Mouse (Mus musculus) stomach, embryonic 14.5 days (tissue): ENCODE measurements around the gene Ncaph2. TPM values are rescaled to one million over a fixed set of nuclear protein-coding genes. Genes with fewer than 3 reads are reported as not detected.

ENCODE experiments used
- ATAC-seq: fragments of 200-750 bp; cut with Nextera tagmentation; 2 replicates; pipeline ENCODE4 v1.8.0; 2017; ENCODE audit warnings: low read depth, moderate TSS enrichment; ENCODE audit not compliant: insufficient number of reproducible peaks, insufficient read depth, low FRiP score
- H3K27ac ChIP-seq: fragments of 300-500 bp; sonication (generic); 2 replicates; pipeline ENCODE4 v1.5.1; 2014; ENCODE audit warnings: mild to moderate bottlenecking, low read length, moderate library complexity, mixed read lengths
- H3K27me3 ChIP-seq: fragments of 300-500 bp; sonication (generic); 2 replicates; pipeline ENCODE4 v1.6.1; 2014; ENCODE audit warnings: low read length, control low read depth, mixed read lengths; ENCODE audit not compliant: control insufficient read depth, insufficient read depth
- H3K36me3 ChIP-seq: fragments of 300-500 bp; sonication (generic); 2 replicates; pipeline ENCODE4 v1.6.1; 2014; ENCODE audit warnings: mild to moderate bottlenecking, control low read depth, low read length, moderate library complexity, mixed read lengths; ENCODE audit not compliant: control insufficient read depth, insufficient read depth
- H3K4me1 ChIP-seq: fragments of 300-500 bp; sonication (generic); 2 replicates; pipeline ENCODE4 v1.6.1; 2014; ENCODE audit warnings: low read length, control low read depth, mixed read lengths; ENCODE audit not compliant: control insufficient read depth, insufficient read depth
- H3K4me2 ChIP-seq: fragments of 300-500 bp; sonication (generic); replicated peaks from 2 replicates; pipeline ENCODE4 v1.6.1; 2014; ENCODE audit warnings: low read depth, low read length, control low read depth
- H3K4me3 ChIP-seq: fragments of 300-500 bp; sonication (generic); 2 replicates; pipeline ENCODE4 v1.5.1; 2014; ENCODE audit warnings: low read depth, low read length, control low read depth
- H3K9ac ChIP-seq: fragments of 300-500 bp; sonication (generic); replicated peaks from 2 replicates; pipeline ENCODE4 v1.6.1; 2014; ENCODE audit warnings: low read depth, mild to moderate bottlenecking, control low read depth, low read length, moderate library complexity, mixed read lengths
- H3K9me3 ChIP-seq: fragments of 300-500 bp; sonication (generic); 2 replicates; pipeline ENCODE4 v1.6.1; 2016; ENCODE audit warnings: low read depth, low read length, control low read depth; ENCODE audit not compliant: control insufficient read depth
- WGBS: fragments of 180-500 bp; shearing (Covaris S2); extraction: QIAGEN DNeasy Blood & Tissue Kit; methylation state at CpG from one replicate; pipeline ENCODE4 v1.1.7; 2014; 5-methylcytosine and 5-hydroxymethylcytosine counted together
- polyA plus RNA-seq: library from polyadenylated mRNA; unstranded; fragments of >200 nt; fragmentation: Nextera tagmentation; extraction: Ambion mirVana; gene quantifications from 2 replicates; pipeline ENCODE4 v1.2.1, GENCODE M21; 2014

Ncaph2 gene
- polyA plus RNA-seq, 1 experiment from 2014 or later, result 159 TPM

DNA sequence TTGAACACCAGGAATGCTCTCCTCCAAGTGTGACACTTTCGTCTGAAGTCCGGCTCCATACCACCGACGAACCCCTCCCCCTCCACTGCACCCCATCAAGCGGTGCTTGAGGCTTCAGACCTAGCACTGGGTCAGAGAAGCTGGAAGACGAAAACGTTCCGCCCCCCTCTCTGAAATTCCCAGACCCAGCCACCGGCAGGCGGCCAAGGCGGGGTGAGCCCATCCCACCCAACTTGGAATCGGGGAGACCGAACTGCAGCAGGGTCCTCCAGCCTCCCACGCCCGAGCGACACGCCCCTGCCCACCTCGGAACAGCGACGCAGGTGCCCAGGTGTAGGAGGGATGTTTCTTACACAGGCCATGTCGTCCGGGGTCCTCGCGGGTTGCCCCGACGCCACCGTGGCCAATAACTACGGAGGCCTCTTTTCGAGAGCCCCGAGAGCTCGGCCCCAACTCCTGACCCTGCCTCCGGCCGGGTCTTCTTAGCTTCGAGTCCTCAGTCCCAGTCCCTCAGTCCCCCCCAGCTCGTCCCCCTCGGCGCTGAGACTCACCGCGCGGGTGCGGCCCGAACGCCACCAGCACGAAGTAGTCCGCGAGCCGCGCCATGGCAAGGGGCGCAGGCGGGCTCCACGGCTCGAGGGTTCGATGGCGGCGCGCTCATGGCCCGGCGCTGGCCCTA, 40.9 kb upstream of the Ncaph2 start:
- Histone ChIP-seq H3K9ac (peak overlapping the region; percentile 87), H3K4me3 (peak overlapping the region; percentile 98), H3K27ac (no peak overlapping the region), H3K27me3 (no peaks in the 10 kb centered on the region), H3K36me3 (no peaks in the 10 kb centered on the region), H3K4me1 (peaks cover 21% of the 10 kb centered on the region), H3K9me3 (no peaks in the 10 kb centered on the region), H3K4me2 (peak overlapping the region; percentile 75)
- WGBS, result under 1% methylated on average over 58 of the region's 58 CpGs
- peak; percentile 46; the same call in 1 of the 2 replicates for ATAC-seq

DNA sequence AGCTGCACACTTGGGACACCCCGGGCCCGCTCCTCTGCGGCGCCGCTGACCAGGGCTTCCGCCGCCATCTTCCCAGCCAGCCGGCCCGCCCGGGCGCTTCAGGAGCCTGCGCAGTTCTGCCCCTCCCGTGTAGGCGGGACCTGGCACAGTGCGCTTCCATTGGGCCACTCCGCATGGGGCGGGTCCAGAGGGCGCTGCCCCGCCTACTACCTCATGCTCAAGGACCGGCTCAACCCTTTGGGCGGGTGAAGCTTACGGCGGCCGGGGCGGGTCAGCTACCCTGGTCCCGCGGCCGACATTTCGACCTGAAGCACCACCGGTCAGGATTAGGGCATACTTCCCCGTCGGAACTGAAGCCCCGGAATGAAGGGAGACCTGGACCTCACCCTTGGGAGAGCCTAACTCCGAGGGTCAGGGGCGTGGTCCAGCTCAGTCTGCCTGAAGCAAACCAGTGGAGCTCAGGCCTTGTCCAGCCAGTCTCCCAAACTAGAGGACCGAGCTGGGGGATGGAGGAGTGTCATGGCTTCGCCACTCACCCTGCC, 40.3 kb upstream of the Ncaph2 start, which contains the start of gene Sbf1:
Sbf1 (minus strand) TSS at position 122 of the 542 bp plus-strand sequence.
- ATAC-seq, result peak; percentile 100
- no peak within 1 kb of the TSS for H3K27ac ChIP-seq
- no peaks in the 10 kb centered on the region for H3K9me3 ChIP-seq
- peak within 1 kb of the TSS; percentile 98 for H3K4me3 ChIP-seq
- under 1% methylated on average over 37 of the region's 37 CpGs for WGBS
- peak within 1 kb of the TSS; percentile 75 for H3K4me2 ChIP-seq
- peaks cover 21% of the 10 kb centered on the region for H3K4me1 ChIP-seq
- no peaks in the 10 kb centered on the region for H3K27me3 ChIP-seq
- peak within 1 kb of the TSS; percentile 87 for H3K9ac ChIP-seq
- no peaks in the 10 kb centered on the region for H3K36me3 ChIP-seq

DNA sequence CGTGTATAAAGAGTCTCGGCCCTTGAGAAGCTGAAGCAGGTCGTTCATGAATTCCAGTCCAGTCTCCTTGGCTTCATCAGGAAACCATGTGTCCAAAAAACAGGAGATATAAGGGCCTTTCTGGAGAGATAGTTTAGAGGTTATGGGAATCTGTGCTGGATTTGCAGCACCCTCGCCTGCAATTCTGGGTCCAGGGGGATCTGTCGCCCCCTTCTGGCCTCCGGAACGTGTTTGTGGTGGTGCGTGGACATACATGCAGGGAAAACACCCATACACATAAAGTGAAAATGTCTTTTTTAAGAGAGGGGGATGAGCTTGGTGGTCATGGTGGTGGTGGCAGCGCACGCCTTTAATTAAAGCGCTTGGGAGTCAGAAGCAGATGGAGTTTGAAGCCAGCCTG, 39.4 kb upstream of the Ncaph2 start:
- H3K4me3 ChIP-seq, result no peak overlapping the region
- peaks cover 21% of the 10 kb centered on the region for H3K4me1 ChIP-seq
- H3K9me3 ChIP-seq, result no peaks in the 10 kb centered on the region
- H3K4me2 ChIP-seq, result no peak overlapping the region
- ATAC-seq, result no peak
- H3K9ac ChIP-seq, result no peak overlapping the region
- WGBS, result 68% methylated on average over 11 of the region's 11 CpGs
- no peaks in the 10 kb centered on the region for H3K27me3 ChIP-seq
- no peaks in the 10 kb centered on the region for H3K36me3 ChIP-seq
- H3K27ac ChIP-seq, result no peak overlapping the region

DNA sequence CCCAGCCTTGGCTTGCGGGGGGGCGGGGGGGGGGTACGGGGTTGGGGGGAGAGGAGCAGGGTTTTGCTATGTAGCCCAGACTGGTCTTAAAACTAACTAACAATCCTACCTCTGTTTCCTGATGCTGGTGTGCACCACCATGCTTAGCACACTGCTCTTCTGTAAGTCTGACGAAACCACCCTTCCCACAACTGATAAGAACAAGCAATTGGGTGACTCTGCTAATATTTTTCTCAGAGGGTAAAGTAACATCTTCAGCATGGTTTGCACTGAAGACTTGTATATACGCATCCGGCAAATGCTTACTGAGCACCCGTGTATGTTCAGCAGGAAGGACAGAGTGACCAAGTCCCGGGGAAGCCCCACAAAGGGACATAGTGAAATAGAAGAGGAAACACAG, 34.3 kb upstream of the Ncaph2 start:
- Histone ChIP-seq H3K4me2 (no peak overlapping the region), H3K36me3 (no peaks in the 10 kb centered on the region), H3K4me3 (no peak overlapping the region), H3K27me3 (no peaks in the 10 kb centered on the region), H3K27ac (no peak overlapping the region), H3K9me3 (no peaks in the 10 kb centered on the region), H3K9ac (no peak overlapping the region), H3K4me1 (no peaks in the 10 kb centered on the region)
- 79% methylated on average over 8 of the region's 8 CpGs for WGBS
- no peak for ATAC-seq

DNA sequence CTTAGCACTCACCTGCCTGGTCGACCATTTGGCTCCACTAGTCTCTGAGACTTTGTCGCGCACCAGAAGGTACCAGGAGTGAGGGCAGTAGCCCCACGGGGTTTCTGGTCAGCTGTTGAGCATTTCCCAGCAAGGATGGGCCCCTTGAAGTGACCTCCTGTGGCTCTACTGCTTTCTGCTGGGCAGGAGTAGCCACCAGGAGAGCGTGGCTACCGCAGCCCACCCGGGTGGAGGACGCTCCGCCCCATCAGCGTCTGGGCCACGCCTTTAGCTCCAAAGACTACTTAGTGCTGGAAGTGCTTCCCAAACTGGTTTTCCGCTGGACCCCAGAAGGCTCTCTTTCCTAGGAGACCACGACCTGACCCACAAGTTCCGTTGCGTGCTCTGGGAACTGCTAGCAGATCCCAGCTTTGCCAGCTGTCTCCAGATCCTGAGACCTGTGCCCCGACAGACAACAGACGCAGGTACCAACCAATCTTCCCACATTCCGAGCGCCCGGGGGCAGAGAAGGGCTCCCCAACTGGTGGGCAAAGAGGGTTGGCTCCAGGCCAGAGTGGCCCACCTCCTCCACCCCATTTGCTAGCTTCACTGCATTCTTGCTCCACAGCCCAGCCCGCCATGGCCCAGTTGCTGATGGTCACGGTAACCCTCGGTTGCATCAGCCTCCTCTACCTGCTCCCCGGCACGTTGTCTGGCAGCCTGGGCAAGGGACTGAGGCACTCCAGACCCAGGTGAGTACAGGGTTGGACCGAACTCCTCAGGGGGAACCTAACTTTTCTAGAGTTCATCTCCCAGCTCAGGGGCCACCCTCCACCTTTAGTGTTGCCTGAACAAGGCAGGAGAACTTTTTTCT, 32.6 kb upstream of the Ncaph2 start, which contains the start of gene Adm2:
Adm2 (plus strand) TSS at position 51 of the 853 bp plus-strand sequence.
- Histone ChIP-seq H3K9me3 (no peaks in the 10 kb centered on the region), H3K4me1 (no peaks in the 10 kb centered on the region), H3K27me3 (no peaks in the 10 kb centered on the region), H3K4me2 (peak within 1 kb of the TSS; percentile 30), H3K27ac (no peak within 1 kb of the TSS), H3K36me3 (no peaks in the 10 kb centered on the region), H3K9ac (0 out of 2 replicates have a peak within 1 kb of the TSS, but pooled peaks have one; percentile 3), H3K4me3 (peak within 1 kb of the TSS; percentile 13)
- ATAC-seq, result 0 out of 2 replicates have a peak, but pooled peaks have one; percentile 42
- WGBS, result 8% methylated on average over 26 of the region's 26 CpGs

DNA sequence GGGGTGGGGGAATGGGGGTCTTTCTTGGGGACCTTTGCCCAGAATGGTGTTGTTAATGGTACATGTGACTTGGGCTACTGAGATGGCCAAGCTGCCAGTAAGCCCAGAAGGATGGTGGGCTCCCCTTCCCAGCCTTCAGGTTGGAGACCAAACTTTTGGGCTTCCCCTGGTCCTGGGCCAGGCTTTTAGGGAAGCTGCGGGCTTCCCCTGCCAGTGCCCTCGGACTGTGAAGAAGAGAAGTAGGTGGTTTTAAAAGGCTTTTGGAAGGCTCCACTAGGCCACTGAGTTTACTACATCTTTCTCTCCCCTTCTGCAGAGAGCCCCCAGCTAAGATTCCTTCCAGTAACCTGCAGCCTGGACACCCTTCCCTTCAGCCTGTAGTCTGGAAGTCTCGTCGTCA, 31.9 kb upstream of the Ncaph2 start:
- Histone ChIP-seq H3K27ac (no peak overlapping the region), H3K9me3 (no peaks in the 10 kb centered on the region), H3K4me2 (no peak overlapping the region), H3K4me1 (no peaks in the 10 kb centered on the region), H3K36me3 (no peaks in the 10 kb centered on the region), H3K27me3 (no peaks in the 10 kb centered on the region), H3K4me3 (no peak overlapping the region), H3K9ac (no peak overlapping the region)
- no peak for ATAC-seq
- 94% methylated on average over 4 of the region's 4 CpGs for WGBS

DNA sequence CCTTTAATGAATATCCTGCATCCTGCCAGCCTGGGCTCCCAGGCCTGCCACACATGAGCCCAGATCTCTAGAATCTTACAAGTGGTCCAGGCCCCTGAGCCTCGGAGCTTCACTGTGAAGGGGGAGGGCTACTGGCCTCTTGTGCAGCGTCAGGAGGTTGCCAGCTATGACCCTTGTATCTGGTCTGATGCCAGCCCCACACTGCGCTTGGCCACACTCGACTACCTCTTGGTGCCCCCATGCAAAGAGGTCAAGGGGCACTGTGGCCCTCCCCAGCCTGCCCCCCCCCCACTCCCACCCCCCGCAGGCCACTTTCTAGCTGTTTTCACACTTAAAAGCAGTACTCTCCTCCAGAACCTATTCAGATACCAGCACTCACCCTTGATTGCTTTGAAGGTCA, 29.1 kb upstream of the Ncaph2 start:
- 58% methylated on average over 5 of the region's 5 CpGs for WGBS
- H3K9me3 ChIP-seq, result no peaks in the 10 kb centered on the region
- no peaks in the 10 kb centered on the region for H3K36me3 ChIP-seq
- no peaks in the 10 kb centered on the region for H3K4me1 ChIP-seq
- H3K27ac ChIP-seq, result no peak overlapping the region
- H3K27me3 ChIP-seq, result no peaks in the 10 kb centered on the region
- ATAC-seq, result no peak
- H3K4me2 ChIP-seq, result no peak overlapping the region
- no peak overlapping the region for H3K9ac ChIP-seq
- H3K4me3 ChIP-seq, result no peak overlapping the region

DNA sequence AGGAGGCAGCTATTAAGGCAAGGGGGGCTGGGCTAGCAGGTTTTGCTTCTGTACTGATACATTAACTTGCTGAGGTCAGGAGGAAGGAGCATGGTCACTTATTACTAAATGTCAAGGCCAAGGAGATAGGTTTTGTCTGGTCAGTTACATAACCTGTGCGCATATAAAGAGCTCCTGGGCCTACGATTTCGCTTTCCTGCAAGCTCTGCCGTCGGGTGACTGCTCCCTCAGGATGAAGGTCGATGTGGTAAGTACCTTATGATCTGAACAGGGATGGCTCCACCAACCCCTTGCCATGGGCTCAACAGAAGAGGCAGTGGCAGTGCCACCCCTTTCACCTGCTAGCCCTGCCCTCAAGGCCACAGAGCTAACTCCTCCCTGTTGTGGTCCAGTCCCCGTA, 21.2 kb upstream of the Ncaph2 start, which contains the start of gene Miox:
Miox (plus strand) TSS at position 128 of the 400 bp plus-strand sequence.
- Histone ChIP-seq H3K4me1 (no peaks in the 10 kb centered on the region), H3K4me2 (no peak within 1 kb of the TSS), H3K9ac (no peak within 1 kb of the TSS), H3K27me3 (no peaks in the 10 kb centered on the region), H3K9me3 (no peaks in the 10 kb centered on the region), H3K4me3 (no peak within 1 kb of the TSS), H3K27ac (no peak within 1 kb of the TSS), H3K36me3 (no peaks in the 10 kb centered on the region)
- 85% methylated on average over 7 of the region's 7 CpGs for WGBS
- no peak for ATAC-seq
